Mouse (Mus musculus): ENCODE measurements around the gene Xdh.

Gene Xdh

DNA sequence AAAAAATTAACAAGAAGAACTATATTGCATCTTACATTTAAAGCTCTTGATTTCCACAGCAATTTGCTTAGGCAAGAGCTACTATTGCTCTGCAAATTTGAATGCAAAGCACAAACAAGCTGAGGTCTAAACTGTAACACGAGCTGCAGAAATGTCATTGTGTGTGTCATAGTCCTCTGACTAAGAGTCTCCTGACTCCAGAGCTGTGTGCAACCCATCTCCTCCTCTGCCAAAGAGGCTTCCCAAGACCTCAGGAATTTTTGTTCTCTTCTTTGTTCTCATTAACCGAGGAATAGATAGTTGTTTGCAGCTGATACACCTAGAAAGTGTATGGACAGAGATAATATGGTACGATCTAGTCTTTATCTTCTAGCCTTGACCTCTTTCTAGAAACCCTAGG lies 8.2 kb downstream of the Xdh start:
- DNase-seq: no peak

DNA sequence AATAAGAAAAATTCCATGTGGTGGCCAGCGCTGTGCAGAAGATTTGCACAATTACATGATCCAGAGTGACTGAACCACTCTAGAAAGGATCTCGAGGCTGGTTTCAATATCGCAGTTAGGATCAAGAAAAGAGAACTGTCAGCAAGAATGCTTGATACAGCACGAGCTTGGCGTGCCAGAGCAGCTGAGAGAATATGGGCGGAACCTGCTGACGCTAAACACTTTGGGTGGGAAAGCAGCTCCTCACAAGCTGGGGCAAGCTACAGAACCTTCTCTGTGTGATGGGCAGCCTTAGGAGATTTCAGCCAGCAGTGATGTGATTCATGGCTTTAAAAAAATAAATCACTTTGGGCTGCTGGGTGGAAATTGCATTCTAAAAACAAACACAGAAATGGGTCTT lies 12.9 kb downstream of the Xdh start:
- DNase-seq: no peak

- no peak for DNase-seq
Measured at GRCm38 (mm10) chr17:73935163-73935562, 14.8 kb downstream of the Xdh start.

DNA sequence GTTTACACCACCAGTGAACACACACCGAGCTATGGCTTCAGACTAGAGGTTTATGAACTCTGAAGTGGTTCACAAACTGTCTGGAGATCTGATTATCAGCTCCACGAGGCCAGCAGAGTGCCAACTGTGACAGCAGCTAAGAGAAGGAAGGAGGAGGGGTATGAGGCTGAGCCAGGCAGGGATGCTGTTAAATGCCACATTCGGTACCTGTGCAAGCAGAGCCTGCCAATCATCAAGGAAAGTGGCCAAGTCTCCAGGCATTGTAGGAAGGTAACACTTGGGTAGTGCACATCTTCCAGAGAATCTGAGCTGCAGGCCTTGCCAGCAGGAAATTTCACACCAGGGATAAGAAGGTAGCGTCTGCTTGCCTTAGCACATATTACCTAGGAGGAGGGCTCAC lies 15.7 kb downstream of the Xdh start:
- DNase-seq: peak; percentile 75 to 85

DNA sequence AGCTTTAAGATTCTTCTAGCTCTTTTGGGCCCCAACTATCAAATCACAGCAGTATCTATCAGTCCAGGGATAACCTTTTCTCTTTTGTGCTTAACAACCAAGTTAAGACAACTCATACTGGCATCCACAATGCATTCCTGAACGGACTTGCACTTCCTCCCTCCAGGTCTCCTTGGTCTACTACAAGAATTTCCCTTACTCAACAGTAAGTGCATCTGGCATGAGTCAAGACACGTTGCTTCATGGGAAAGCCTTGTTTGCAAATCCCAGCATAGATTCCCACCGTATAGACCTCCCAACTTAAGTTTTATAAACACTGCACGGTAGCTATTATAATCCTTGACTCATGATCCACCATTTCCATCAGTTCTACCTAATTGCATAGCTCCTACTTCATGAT lies 16.4 kb downstream of the Xdh start:
- DNase-seq: no peak

- DNase-seq: no peak
Measured at GRCm38 (mm10) chr17:73932497-73933059, 17.4 kb downstream of the Xdh start.

GRCm38 (mm10) chr17:73919520-73919919 lies 30.5 kb downstream of the Xdh start:
- DNase-seq: peak; percentile 19 to 42

DNA sequence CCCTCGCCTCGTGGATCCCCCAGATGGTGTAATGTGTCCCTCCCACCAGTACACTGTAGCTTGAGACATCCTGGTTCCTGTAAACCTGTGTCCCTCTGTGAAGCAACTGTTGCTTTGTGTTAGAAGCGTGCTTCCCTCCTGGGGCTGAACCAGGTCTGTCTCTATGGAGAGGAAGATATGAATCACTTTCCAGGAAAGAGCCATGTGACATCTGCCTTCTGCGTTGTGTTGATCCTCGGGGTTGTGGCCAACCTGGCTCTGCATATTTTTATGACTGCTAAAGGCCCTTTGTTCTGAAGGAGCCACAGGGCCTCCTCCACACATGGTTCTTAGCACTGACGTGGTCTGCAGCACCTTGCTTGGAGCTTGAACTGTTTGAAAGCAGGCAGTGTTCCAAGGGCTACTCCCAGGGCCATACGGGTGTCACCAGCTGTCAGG lies 31.0 kb downstream of the Xdh start:
- peak; percentile 38 to 55 for DNase-seq

DNA sequence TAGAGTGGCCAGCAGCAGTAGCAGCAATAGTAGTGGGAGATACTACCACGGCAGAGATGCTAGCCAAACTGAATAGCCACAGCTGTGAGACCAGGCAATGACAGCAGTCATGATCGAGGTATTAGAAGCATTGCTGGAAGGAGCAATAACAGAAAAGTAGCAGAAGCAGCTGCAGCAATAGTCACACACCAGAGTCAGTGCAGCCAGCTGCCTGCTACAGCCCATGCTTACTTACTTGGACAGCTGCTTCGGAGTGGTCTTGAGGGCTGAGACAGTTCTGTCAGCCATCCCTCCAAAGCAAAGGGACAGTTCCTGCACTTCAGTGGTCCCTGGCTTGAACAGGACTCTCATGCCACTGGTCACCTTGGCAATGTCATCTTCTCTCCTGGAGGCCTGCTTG lies 31.9 kb downstream of the Xdh start:
- no peak for DNase-seq

DNA sequence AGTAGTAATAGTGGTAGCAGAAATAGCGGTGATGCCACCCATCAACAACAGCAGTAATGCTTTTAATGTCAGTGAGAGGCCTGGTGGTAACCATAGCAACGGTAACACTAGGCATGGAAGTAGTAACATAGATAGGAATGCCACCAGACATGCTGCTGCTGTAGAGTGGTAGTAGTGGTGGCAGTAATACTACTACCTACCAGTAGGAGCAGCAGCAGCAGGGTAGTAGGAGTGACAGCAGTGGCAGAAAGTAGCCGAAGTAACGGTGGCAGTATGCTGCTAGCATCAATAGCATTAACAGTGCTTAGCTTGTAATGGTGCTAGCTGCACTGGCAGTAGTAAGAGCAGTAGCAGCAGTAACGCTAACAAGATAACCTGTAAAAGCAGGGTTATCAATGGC lies 32.3 kb downstream of the Xdh start:
- DNase-seq: no peak

DNA sequence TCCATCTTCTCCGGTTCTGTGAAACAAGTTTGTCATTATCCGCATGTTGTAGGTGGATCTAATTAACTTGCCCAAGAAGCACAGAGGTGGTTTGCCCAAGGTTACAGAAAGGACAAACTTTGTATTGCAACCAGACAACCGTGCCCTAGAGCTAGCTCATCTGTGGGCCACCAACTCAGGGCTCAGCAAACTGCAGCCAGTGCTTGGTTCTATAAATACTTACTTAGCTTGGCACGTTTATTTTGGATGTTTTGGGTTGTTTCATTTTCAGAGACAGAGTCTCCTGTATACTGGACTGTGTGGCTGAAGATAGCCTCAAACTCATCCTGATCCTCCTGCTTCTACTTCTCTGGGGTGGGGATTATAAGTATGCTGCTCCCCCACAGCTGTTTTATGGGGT lies 35.3 kb downstream of the Xdh start:
- no peak for DNase-seq

GRCm38 (mm10) chr17:73906076-73906475 lies 43.9 kb downstream of the Xdh start:
- no peak for DNase-seq

DNA sequence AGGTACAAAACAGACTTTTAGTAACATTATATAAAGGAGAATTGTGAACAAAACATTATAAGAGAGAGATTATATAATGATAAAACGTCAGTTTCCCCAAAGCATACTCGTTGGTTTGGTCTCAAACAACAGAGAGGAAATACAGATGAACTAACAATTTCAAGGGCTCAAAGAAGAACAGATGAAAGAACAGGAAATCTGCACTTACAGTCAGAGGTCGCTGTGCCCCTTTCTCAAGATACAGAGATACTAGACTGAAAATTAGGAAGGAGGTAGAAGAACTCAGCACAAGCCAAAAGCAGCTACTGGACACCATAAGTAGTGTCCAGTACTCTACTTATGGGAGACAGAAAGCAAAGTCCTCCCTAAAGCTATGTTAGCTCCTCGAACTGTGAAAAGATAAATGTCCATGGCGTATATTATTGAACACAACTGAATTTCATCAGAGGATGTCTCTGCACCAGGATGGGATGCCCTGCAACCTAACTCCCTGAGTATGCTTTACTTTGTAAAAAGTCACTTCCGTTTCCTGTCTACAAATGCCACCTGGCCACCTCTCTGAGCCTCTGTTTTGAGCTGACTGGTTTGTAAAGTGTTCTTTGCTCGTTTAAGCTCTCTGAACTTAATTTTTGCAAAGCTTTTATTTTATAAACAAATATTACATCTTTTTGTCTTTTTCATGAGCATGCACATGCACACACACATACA lies 44.8 kb downstream of the Xdh start:
- no peak for DNase-seq

- DNase-seq: no peak
Measured at GRCm38 (mm10) chr17:73903121-73903520, 46.9 kb downstream of the Xdh start.

DNA sequence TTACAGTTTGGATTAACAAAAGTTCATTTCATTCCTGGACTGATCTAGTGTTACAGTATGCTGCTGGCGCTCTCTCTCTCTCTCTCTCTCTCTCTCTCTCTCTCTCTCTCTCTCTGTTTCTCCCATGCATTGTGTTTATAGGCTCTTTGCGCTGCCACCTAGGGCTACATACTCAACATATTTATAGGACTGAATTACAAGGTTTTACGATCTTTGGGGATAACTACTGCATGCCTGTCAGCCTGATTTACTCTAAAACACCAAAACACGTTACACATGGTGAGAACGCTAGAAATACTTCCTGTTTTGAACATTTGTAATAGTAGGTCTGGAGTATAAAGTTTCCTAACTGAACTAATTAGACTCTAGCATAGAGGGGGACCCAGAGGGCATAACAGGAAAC lies 47.8 kb downstream of the Xdh start:
- no peak for DNase-seq

DNA sequence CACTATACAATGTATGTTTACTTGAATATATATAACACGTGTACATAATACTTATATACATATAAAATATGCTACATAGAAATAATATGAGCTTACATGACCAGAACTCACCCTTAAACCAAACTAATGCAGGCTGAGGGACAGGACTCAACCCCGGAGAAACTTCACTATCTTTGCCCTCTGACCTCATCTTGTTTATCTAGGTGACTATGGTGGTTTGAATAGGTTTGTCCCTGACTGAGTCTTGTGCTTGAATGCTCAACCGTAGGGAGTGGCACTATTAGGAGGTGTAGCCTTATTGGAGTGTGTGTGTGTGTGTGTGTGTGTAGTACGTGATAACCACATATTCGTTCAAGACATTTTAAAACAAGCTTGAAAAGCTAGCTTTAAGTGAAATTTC lies 55.6 kb downstream of the Xdh start:
- no peak for DNase-seq

DNA sequence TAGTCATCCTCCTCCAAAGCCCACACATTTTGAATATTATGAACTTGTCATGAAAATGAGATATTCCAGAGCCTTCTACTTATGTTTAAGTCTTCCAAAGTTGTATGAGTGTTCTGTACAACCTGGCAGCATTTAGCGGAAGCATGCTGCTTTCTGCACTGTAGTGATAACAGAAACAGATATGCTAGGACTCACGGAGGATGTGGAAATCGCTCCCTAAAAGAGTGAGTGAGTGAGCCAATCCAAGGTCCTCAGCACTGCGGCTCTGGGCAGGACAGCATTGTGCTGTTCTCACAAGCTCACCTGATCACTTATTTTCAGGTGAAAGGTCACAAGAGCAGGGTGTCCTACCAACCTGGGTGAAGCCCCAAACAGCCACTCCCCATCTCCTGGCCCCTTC lies 56.2 kb downstream of the Xdh start:
- DNase-seq: no peak

- no peak for DNase-seq
Measured at GRCm38 (mm10) chr17:73893207-73893606, 56.8 kb downstream of the Xdh start.

DNA sequence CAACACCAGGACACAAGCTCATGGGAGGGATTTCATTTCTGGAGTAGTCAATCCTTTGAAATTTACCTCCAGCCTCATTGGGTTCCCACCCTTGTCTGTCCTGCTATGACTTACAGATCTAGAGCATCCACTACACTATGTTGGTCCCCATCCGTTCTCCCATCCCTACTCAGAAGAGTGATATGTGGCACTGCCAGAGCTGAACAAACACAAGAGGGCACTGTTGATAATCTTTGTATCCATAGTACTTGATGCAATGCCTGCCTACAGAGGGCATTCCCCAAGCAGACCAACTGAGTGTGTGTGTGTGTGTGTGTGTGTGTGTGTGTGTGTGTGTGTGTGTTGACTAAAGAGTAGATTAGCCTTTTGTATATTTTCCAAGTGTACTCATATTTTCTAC lies 58.4 kb downstream of the Xdh start:
- DNase-seq: peak in 1 of 2 experiments; percentile 39

- DNase-seq: peak; percentile 20 to 37
Measured at GRCm38 (mm10) chr17:73886071-73886785, 63.8 kb downstream of the Xdh start.

DNA sequence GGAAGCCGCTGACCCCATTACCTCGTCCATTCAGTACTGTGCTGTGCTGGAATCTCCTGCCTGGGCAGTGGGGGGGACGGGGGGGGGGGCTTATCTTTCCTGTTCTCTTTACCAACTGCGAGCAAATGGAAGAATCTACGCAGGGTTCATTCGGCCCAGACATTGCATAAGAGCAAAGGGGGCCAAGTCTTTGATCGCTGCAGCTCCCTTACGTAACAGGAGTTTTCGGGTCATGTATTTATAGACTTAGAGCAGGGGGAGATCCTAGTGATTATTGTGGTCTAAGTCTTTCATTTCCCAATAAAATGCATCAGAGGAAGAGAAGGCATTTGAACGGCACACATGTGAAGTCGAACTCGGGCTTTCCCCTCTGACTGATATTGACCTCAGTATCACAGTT lies 66.7 kb downstream of the Xdh start:
- DNase-seq: no peak

DNA sequence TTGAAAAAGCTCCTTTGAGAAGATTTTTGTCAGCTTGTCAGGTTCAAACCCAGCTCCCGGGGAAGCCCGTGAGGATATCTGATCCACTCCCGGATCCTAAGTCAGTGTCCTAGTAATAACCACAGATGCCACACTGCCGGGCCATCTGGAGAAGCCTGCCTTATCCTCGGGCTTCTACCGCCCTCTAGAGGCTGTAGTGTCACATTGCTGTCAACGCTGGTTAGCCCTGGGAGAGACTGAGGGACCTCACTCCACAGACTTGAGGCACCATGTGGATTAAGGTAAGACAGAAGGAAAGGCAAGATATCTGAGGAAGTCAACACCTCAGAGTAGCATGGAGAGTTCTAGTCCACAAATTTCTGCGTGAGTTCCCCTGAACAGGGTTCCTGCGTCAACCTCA lies 67.8 kb downstream of the Xdh start:
- peak; percentile 84 to 88 for DNase-seq

GRCm38 (mm10) chr17:73881295-73881694 lies 68.7 kb downstream of the Xdh start:
- no peak for DNase-seq

- no peak for DNase-seq
Measured at GRCm38 (mm10) chr17:73880286-73880685, 69.7 kb downstream of the Xdh start.
